Mouse (Mus musculus) Muller cell, postnatal 12 days (primary cell): Measurements from ENCODE around the gene Siglecg.
"Not testable (repeated sequence)": the region's sequence is repeated elsewhere in the genome, so short reads cannot be mapped to it uniquely, and the experiment has no call there.

Experiments
- DNase-seq: peaks from one replicate; pipeline ENCODE4 v3.0.0-alpha.2; 2015; ENCODE audit errors: inconsistent ontology term

Siglecg gene

DNA sequence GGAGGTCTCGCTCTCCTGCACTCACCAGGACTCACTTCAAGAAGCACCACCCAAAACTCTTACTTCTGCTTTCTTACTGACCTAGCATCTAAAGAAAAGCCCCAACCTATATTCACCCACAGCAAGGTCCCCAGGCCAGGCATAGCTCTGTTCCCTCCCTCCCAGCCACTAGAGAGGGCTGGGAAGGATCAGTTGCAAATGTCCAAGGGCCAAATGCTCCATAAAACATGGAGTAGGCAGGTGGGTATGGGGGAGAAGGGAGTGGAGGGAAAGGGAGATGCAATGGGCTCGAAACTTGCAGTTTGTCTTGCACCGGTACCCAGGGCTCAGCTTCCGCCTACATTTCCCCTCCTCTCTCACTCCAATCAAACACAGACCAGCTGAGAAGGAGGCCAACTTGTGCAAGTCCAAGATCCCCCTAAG, at the start of gene Siglecg:
TSS of gene Siglecg (plus strand) at position 74 of the 423 bp plus-strand sequence.
- DNase-seq = no peak

DNA sequence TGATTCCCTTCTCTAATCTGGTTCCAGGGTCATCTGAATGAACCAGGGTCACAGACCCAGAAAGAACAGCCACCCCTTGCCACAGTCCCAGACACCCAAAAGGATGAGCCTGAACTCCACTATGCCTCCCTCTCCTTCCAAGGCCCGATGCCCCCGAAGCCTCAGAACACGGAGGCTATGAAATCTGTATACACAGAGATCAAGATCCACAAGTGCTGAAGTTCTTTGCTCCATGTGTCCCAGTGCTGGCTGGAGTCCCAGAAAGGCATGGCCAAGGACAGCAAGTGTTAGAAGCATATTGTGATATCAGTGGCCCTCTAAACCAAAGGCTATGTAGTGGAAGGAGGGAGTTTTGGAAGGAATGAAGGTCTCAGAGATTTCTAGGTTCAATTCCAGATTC, 49.4 kb upstream of the Siglecg start:
- DNase-seq = no peak

GRCm38 (mm10) chr7:43361442-43361841, 46.6 kb upstream of the Siglecg start:
- no peak for DNase-seq

DNA sequence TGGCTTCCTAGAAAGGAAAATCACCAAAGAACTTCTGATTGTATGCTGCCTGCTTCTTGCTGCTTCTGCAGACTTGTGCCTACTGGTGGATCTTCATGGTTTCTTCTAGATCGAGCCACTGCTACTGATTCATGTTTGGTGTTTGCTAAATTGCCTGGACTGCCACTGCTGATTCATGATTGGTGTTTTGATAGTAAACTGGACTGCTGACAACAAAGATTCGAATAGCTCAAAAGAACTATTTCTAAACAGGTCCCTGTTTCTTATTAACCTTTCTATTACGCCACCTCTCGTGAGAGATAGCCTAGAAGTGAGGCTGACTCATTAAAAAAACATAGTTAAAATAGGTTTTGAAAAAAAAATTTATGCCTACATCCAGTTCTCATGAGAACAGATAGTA, 46.0 kb upstream of the Siglecg start:
- no peak for DNase-seq

DNA sequence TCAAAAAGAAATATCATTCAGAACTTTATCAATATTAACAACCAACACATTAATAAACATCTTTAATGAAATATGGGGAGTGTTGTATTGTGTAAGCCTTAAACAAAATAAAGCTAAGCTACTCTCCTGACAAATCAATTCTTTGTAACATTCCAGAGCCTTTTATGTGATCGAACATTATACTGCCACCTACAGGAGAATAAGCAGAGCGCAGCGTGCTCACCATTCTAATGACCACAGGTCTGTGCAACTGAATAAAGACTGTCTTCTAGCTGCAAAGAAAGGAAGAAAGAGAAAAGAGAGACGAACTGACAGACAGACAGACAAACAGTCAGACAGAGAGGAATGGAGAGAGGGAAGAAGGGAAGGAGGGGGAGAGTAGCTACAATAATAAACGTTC, 29.8 kb upstream of the Siglecg start:
- peak; percentile 36 for DNase-seq

DNA sequence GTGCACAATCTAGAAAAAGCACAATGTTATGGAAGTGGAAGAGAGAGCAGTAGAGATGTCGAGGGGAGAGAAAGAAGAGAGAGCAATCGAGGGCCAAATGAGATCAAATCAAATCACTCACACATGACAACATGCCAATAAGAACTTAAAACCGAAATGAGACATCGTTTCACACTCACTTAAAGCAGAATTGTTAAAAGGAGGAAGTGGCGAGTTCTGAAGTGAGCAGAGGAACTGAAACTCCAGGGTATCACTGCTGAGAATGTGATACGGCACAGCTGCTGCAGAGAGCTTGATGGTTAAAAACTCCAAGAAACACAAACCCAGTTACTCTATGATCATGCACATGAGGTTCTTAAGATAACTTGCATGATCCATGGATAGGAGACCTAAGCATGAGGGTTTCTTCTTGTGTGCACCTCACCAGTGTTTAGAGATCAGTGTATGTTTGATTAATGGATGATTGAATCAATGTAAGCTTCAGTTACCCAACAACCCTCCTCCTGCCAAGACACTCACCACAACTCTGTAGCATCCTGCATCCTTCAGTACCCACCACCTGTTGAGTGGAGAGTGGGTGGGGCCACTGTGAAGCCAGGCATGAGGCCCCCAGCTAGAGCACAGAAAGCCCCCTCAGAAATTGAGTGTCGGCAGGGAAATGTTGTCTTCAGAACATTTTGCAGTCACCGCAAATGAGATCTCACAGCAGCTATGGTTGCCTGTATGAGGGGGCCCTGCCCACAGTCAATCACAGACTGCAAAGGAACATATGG, 15.5 kb upstream of the Siglecg start:
- DNase-seq = no peak

DNA sequence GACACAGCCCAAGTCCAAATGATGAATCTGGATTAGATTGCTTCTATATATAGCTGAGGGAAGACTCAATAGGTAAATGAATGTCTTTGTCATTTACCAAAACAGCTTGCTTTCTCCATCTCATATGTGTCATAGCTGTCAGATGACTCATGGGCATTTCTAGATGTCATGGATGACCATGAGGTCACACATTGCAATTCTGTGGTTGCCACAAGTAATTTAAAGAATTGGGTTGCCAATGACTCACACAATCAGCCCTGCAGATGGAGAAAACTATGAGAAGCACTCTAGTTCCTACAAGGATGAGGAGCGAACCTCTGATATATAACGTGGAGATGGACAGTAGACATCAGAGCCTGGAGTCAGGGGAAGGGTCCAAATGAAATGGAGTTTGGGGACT, 8.5 kb upstream of the Siglecg start:
- peak; percentile 77 for DNase-seq

DNA sequence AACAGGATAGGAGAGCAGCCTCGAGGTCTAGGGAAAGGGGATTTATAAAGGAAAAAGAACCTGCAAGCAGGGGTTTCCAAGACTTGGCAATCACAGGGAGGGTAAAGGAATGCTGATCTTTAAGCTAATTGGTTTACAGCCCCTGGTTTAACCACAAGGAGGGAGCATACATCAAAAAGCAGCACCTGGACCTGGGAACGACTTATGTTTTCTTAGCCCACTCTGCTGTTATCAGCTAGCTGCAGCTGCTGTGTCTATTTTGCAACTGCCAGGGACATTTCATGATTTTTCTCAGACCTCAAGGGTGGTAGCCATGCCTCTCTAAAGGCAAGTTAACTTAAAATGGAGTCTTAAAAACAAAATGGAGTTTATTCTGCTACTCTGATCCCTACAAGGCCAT, 5.3 kb upstream of the Siglecg start:
- no peak for DNase-seq

DNA sequence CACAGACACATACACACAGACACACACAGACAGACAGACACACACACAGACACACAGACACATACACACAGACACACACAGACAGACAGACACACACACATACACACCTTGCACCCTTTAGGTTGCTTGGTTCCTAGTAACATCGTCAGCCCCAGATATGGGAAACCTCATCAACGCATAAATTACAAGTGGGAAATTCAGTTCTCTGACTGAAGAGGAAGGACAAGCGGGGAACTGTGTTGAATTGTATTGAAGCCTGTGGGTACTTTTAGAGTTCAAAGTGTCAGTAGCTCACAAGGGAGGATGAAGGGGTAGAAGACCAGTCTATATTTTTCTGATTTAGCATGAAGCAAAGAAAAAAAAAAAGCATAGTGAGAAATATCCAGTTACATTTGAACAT, 431 bp upstream of the Siglecg start:
- no peak for DNase-seq

DNA sequence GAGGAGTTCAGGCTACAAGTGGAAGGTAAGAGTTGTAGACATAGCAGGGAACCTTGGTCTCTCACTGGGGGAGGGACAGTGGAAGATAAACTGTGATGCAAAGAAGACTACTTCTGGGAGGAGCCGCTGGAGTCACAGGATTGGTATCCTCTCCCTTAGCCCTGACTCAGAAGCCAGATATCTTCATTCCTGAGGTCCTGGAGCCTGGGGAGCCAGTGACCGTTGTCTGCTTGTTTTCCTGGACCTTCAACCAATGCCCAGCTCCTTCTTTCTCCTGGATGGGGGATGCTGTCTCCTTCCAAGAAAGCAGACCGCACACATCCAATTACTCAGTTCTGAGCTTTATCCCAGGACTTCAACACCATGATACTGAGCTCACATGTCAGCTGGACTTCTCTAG, 1.1 kb downstream of the Siglecg start:
- peak; percentile 40 for DNase-seq

GRCm38 (mm10) chr7:43411724-43412123, 3.7 kb downstream of the Siglecg start:
- DNase-seq = not testable (repeated sequence)

GRCm38 (mm10) chr7:43417298-43417697, 9.3 kb downstream of the Siglecg start:
- DNase-seq = no peak

DNA sequence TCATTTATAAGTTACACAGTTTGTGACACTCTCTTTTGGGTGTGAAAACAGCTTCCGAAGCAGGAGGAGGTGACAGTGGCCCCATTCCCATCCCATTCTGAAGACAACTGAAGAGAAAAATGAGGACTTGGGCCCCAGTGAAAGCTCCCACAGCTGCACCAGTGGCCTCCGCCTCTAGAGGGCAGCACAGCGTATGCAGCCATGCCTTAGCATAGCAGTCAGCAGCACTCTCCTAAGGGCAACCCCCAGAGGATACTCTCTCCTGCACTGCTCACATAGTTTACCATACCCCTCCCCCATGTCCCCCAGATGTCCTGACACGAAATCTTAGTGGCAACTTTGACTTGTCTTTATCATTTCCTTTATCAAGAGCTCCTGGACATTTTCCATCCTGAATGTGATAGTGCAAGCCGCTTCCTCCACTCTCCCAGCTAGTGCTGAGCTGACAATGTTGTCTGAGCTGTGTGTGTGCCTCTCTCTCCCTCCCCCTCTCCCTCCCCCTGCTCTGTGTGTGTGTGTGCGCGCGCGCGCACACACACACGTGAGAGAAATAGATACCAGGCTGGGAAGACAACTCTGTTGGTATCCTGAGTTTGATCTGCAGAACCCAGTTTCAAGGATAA, 15.1 kb downstream of the Siglecg start:
- DNase-seq = peak; percentile 72

DNA sequence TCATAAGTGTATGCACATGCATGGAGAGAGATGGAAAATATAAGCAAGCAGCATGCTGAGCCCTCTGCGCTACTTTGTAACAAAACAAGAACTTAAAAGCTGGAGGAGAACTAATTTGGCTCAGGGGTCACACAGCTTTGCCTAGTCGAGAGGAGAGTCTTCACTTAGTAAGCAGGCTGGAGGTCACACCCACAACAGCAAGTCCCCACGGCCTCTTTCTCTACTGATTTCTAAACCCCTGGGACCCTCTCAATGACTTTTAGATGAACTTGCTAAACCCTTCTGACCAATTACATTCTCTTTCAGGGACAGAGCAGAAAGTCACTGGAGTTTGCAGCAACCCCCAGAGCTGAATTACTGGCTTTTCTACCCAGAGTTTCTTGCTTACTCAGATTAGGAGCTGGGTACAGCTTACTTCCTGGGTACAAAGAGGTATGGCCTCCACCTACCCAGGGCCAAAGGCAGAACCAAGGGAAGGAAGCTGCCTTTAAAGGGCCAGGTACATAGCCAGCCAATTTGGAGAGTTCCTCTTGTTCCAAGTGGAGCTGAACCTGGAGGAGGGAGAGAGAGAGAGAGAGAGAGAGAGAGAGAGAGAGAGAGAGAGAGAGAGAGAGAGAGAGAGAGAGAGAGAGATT, 16.1 kb downstream of the Siglecg start:
- no peak for DNase-seq

- no peak for DNase-seq
These were observed 19.4 kb downstream of the Siglecg start, which contains the start of gene Lim2 for GRCm38 (mm10) chr7:43427406-43427805. Gene Lim2, plus strand, starts transcription at chr7:43427670.

GRCm38 (mm10) chr7:43429500-43429899, 21.5 kb downstream of the Siglecg start:
- no peak for DNase-seq

DNA sequence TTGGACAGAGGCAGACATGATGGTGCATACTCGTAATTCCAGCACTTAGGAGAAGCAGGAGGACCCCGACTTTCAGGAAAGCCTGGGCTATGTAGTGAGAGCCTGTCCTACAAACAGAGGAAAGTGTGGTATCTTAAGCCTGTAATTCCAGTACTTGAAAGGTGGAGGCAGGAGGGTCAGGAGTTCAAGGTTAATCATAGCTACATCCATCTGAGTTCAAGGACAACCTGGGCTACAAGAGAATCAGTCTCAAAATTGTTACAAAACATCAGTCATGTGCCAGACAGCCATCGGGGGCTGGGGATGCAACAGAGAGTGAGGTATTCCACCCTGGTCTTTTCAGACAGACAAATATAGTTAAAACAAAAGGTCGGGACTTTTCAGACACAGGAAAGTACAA, 24.9 kb downstream of the Siglecg start:
- DNase-seq = no peak

DNA sequence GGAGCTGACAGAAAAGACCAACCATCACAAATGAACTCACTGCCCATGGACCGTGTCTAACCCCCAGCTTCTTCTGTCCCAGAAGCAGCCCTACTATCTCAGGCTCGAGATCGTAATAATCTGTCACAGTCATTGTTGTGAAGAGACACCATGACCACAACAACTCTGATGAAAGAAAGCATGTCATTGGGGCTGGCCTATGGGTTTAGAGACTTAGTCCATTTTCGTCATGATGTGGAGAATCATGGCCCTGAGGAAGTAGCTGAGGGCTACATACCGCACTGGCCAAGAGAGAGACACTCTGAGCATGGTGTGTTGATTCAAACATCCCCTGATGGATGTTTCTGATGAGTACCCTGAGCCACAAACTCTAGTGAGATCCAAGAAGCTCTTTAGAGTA, 26.7 kb downstream of the Siglecg start:
- no peak for DNase-seq

DNA sequence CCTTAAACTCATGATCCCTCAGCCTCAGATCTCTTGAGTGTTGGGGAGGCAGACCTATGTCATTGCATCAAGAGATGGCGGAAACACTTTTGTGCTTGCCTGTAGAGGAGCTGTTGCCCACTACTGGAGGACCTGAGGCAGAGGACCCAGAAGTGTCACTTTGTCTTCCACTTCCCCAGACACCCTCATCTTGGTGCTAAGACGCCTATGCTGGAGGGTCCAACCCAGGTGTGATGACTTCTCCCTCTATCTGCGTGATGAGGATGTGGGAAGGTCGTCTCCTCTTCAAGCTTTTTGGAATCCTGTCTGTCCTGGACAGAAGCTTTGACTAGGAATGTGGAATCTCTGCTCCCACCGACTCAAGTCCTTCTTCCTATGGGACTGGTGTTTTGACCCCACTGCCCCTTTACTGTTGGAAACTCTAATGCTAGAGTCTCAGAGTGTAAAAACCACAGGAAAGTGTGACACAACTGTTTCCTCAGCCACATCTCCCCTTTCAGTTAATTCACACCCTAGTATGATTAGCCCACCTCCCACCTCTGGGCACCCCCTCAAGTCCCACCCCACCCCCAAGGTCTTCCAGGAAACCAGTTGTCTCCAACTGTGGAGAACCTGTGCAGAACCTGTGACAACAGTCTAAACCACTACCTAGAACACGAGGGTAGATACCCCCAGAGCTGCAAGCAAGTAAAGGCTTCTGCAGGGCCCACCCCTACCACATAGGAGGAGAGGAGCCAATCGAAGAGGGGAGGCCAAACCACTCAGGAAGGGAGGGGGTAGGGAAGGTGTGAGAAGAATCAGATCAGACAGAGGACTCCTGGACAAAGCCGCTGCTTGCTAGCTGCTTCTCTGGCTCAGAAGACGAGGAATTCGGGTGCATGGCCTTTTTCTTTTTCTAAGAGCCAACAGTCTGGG, 28.6 kb downstream of the Siglecg start, which contains the start of gene Nkg7:
TSS of gene Nkg7 (plus strand) at position 733 of the 915 bp plus-strand sequence.
- DNase-seq = no peak

GRCm38 (mm10) chr7:43438611-43439010, 30.6 kb downstream of the Siglecg start:
- no peak for DNase-seq

DNA sequence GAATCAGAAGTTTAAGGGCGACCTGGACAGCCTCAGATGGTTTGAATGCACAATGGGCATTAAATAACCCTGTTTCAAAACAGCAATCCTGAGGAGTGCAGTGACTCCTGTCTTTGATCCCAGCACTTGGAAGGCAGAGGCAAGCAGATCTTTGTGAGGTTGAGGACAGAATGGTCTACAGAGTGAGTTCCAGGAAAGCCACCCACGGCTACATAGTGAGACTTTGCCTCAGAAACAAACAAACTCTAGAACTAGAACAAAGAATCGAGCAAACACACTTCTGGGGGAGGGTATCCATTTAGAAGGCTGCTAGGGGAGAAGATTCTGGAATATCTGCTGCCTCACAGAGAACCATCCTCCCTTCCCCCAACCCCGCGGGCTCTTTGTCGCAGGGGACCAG, 32.5 kb downstream of the Siglecg start, which contains the start of gene Cldnd2:
TSS of gene Cldnd2 (plus strand) at position 301 of the 400 bp plus-strand sequence.
- DNase-seq = no peak

GRCm38 (mm10) chr7:43441071-43441470, 33.1 kb downstream of the Siglecg start:
- no peak for DNase-seq
